In the genomic region with DNA sequence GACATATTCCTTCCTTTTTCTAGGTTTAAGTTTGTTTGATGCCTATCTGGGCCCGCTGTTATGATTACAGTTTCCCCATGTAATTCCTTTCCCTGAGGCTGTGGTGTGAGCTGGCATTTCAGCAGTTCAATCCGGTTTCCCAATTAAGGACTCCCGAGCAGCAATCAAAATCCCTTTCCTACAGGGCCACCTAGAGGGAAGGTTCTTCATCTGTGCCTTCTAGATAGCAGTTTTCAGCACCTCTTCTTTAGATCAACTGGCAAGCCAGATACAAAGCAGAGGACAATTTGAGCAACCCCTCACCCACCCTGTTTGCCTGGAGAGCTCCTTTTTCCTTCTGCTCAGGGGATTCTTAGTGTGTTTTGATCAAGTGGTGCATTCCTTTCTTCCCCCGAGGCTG, we compare ENCODE assay signal across 10 mouse cellular contexts. TPM values are rescaled to one million over a fixed set of nuclear protein-coding genes. Genes with fewer than 3 reads are reported as not detected.
DNase-seq lines count a peak whose midpoint lies in the region; ATAC-seq and TF ChIP-seq lines count a peak whose summit lies in the region.
"Had no signal": no experiment of that assay in that cellular context is flagged by ENCODE, and none has a peak within 500 bp of the region (broad histone marks: within the 10 kb centered on the region; RNA-seq: fewer than 3 reads in every experiment).

No protein-coding gene starts in this region.

- peaks cover 8% of the 10 kb centered on the region for H3K27me3 ChIP-seq in kidney, embryonic 15.5 days
- 0 out of 2 replicates have a peak, but pooled peaks cover 2% of the 10 kb centered on the region for H3K27me3 ChIP-seq in intestine, postnatal 0 days (replicated peaks; ENCODE audit: control insufficient read depth, insufficient read depth, low read length)

- peaks cover 34% of the 10 kb centered on the region for H3K36me3 ChIP-seq in kidney, embryonic 15.5 days
- H3K36me3 ChIP-seq in intestine, postnatal 0 days (ENCODE audit: control insufficient read depth, insufficient read depth), result peaks cover 34% of the 10 kb centered on the region

- no peak overlapping the region for H3K27ac ChIP-seq in kidney, embryonic 15.5 days
- H3K27ac ChIP-seq in intestine, postnatal 0 days (ENCODE audit: low read depth, low read length), result no peak overlapping the region

- no peak for ATAC-seq in kidney, embryonic 15.5 days (replicated peaks; ENCODE audit: low FRiP score)
- ATAC-seq in intestine, postnatal 0 days, result no peak
- ATAC-seq in megakaryocyte, adult 5-6 weeks (ENCODE audit: poor library complexity, severe bottlenecking), result no peak

- peak; percentile 54 for DNase-seq in kidney, postnatal 10 days
- peak; percentile 29 for DNase-seq in T-cell, adult 2 months (ENCODE audit: low spot score)
- DNase-seq in cerebellum, postnatal 10 days, result peak; percentile 76 to 84
- DNase-seq in left cerebral cortex, postnatal 25 days (ENCODE audit: low spot score in 2 of 2), result peak; percentile 61 to 81

- intact Hi-C loops in left cerebral cortex, postnatal 25 days (cut with DNase I), result no loop called here

- no peak; the same call in 1 of the 2 replicates for TF ChIP-seq CTCF in intestine, postnatal 0 days (IDR thresholded peaks at IDR 0.05; ENCODE audit: low read depth)

- no peaks in the 10 kb centered on the region for H3K4me1 ChIP-seq in kidney, embryonic 15.5 days
- H3K4me1 ChIP-seq in intestine, postnatal 0 days (replicated peaks; ENCODE audit: control insufficient read depth, insufficient read depth, low read length), result no peaks in the 10 kb centered on the region

- H3K4me3 ChIP-seq in kidney, embryonic 15.5 days (replicated peaks), result no peak overlapping the region
- H3K4me3 ChIP-seq in intestine, postnatal 0 days (ENCODE audit: low read depth, low read length), result no peak overlapping the region

- WGBS in kidney, embryonic 15.5 days, result 62% methylated on average over 4 of the region's 4 CpGs
- WGBS in intestine, postnatal 0 days, result 74% methylated on average over 4 of the region's 4 CpGs

- H3K9me3 ChIP-seq in kidney, embryonic 15.5 days (replicated peaks), result no peaks in the 10 kb centered on the region
- no peaks in the 10 kb centered on the region for H3K9me3 ChIP-seq in intestine, postnatal 0 days (ENCODE audit: control insufficient read depth)

- no peak overlapping the region for H3K9ac ChIP-seq in kidney, embryonic 15.5 days
- H3K9ac ChIP-seq in intestine, postnatal 0 days (ENCODE audit: low read depth, low read length), result no peak overlapping the region

- no peak overlapping the region for H3K4me2 ChIP-seq in kidney, embryonic 15.5 days
- no peak overlapping the region for H3K4me2 ChIP-seq in intestine, postnatal 0 days (replicated peaks; ENCODE audit: low read depth)

RNA-seq across cellular contexts. Expression of gene Fgf23, which starts 14.0 kb away (rescaled TPM):
- not detected in 2 replicates for polyA plus RNA-seq in kidney, embryonic 15.5 days (2015; fragmentation: Nextera tagmentation; extraction: Ambion mirVana)
- total RNA-seq in left cerebral cortex, postnatal 25 days (2021), result under 1 TPM; 0.32 to 0.71 TPM
- polyA plus RNA-seq in intestine, postnatal 0 days (2015; fragmentation: Nextera tagmentation; extraction: Ambion mirVana), result not detected in 2 replicates
- not detected in 2 replicates for total RNA-seq in megakaryocyte, adult 5-6 weeks (2015)
- not detected in 2 replicates for total RNA-seq in megakaryocyte, adult 5-6 weeks (2017)
- total RNA-seq: adrenal gland, postnatal 36 days; heart, adult 18-20 months had no signal
- polyA plus RNA-seq: lung, embryonic 16.5 days had no signal

RNA-seq across cellular contexts. Expression of gene Tigar, which starts 22.6 kb away (rescaled TPM):
- 3.2 and 3.4 TPM in 2 replicates for polyA plus RNA-seq in kidney, embryonic 15.5 days (2015; fragmentation: Nextera tagmentation; extraction: Ambion mirVana)
- 10 to 100 TPM; 23.6 to 25.9 TPM for total RNA-seq in left cerebral cortex, postnatal 25 days (2021)
- polyA plus RNA-seq in intestine, postnatal 0 days (2015; fragmentation: Nextera tagmentation; extraction: Ambion mirVana), result 4.6 and 4.8 TPM in 2 replicates
- 4.0 and 4.7 TPM in 2 replicates for total RNA-seq in megakaryocyte, adult 5-6 weeks (2015)
- total RNA-seq in megakaryocyte, adult 5-6 weeks (2017), result 4.7 and 5.0 TPM in 2 replicates

Comparison
In these comparisons a context has a peak if more than half of its experiments do, and no peak if none do; other contexts are left out.
1. DNase-seq: peak in every context shown above with its lines; median percentile 80 in cerebellum, postnatal 10 days; 71 in left cerebral cortex, postnatal 25 days; 54 in kidney, postnatal 10 days; 29 in T-cell, adult 2 months.
2. RNA of gene Tigar, which starts 22.6 kb away (total RNA-seq): 23.6 to 25.9 TPM in left cerebral cortex, postnatal 25 days; 4.0 to 5.0 TPM in megakaryocyte, adult 5-6 weeks; every median in the first group is over 4 times any median in the second.